Mouse (Mus musculus) hindbrain, embryonic 13.5 days (tissue): ENCODE results near the gene Cwh43. TPM values are rescaled to one million over a fixed set of nuclear protein-coding genes. Genes with fewer than 3 reads are reported as not detected.

Experiments used
- ATAC-seq: fragments of 200-750 bp; cut with Nextera tagmentation; 2 replicates; pipeline ENCODE4 v1.8.0; 2017; ENCODE audit warnings: moderate TSS enrichment; ENCODE audit not compliant: low FRiP score
- H3K27ac ChIP-seq: fragments of 300-500 bp; sonication (generic); 2 replicates; pipeline ENCODE4 v1.5.1; 2015; ENCODE audit warnings: inconsistent platforms, mild to moderate bottlenecking, moderate library complexity
- H3K27me3 ChIP-seq: fragments of 300-500 bp; sonication (generic); 2 replicates; pipeline ENCODE4 v1.6.1; 2015; ENCODE audit warnings: mild to moderate bottlenecking, inconsistent platforms
- H3K36me3 ChIP-seq: fragments of 300-500 bp; sonication (generic); 2 replicates; pipeline ENCODE4 v1.6.1; 2015; ENCODE audit warnings: mild to moderate bottlenecking, inconsistent platforms
- H3K4me1 ChIP-seq: fragments of 300-500 bp; sonication (generic); replicated peaks from 2 replicates; pipeline ENCODE4 v1.6.1; 2015; ENCODE audit warnings: inconsistent platforms
- H3K4me2 ChIP-seq: fragments of 300-500 bp; sonication (generic); 2 replicates; pipeline ENCODE4 v1.6.1; 2015; ENCODE audit warnings: inconsistent platforms, mild to moderate bottlenecking, moderate library complexity
- H3K4me3 ChIP-seq: fragments of 300-500 bp; sonication (generic); 2 replicates; pipeline ENCODE4 v1.5.1; 2015; ENCODE audit warnings: mild to moderate bottlenecking, inconsistent platforms
- H3K9ac ChIP-seq: fragments of 300-500 bp; sonication (generic); 2 replicates; pipeline ENCODE4 v1.6.1; 2015; ENCODE audit warnings: mild to moderate bottlenecking, inconsistent platforms
- H3K9me3 ChIP-seq: fragments of 300-500 bp; sonication (generic); 2 replicates; pipeline ENCODE4 v1.6.1; 2016; ENCODE audit warnings: inconsistent platforms
- WGBS: fragments of 180-500 bp; shearing (Covaris S2); methylation state at CpG from one replicate; pipeline ENCODE4 v1.1.7; 2015; 5-methylcytosine and 5-hydroxymethylcytosine counted together
- polyA plus RNA-seq: library from polyadenylated mRNA; unstranded; fragments of >200 nt; fragmentation: Nextera tagmentation; extraction: Ambion mirVana; gene quantifications from 2 replicates; pipeline ENCODE4 v1.2.1, GENCODE M21; 2015

The Cwh43 gene
- polyA plus RNA-seq, 1 experiment from 2014 or later = 0.12 TPM

GRCm38 (mm10) chr5:73490596-73491073 is 84.8 kb downstream of the Cwh43 start:
- peaks cover 33% of the 10 kb centered on the region for H3K4me1 ChIP-seq
- ATAC-seq = peak; percentile 95
- peak overlapping the region; percentile 88 for H3K4me3 ChIP-seq
- peak overlapping the region; percentile 97 for H3K27ac ChIP-seq
- no peaks in the 10 kb centered on the region for H3K36me3 ChIP-seq
- no peaks in the 10 kb centered on the region for H3K27me3 ChIP-seq
- peak overlapping the region; percentile 85 for H3K4me2 ChIP-seq
- peak overlapping the region; percentile 87 for H3K9ac ChIP-seq
- WGBS = under 1% methylated on average over 36 of the region's 37 CpGs
- no peaks in the 10 kb centered on the region for H3K9me3 ChIP-seq

GRCm38 (mm10) chr5:73491074-73491836 is 85.4 kb downstream of the Cwh43 start:
- Histone ChIP-seq H3K9ac (peak overlapping the region; percentile 87), H3K4me2 (peak overlapping the region; percentile 85), H3K36me3 (no peaks in the 10 kb centered on the region), H3K27me3 (no peaks in the 10 kb centered on the region), H3K4me1 (peaks cover 34% of the 10 kb centered on the region), H3K9me3 (no peaks in the 10 kb centered on the region), H3K4me3 (peak overlapping the region; percentile 88), H3K27ac (peak overlapping the region; percentile 97)
- ATAC-seq = peak; percentile 50
- WGBS = under 1% methylated on average over 59 of the region's 70 CpGs

- no peaks in the 10 kb centered on the region for H3K27me3 ChIP-seq
- H3K4me2 ChIP-seq = peak overlapping the region; percentile 85
- peak overlapping the region; percentile 97 for H3K27ac ChIP-seq
- H3K4me1 ChIP-seq = peaks cover 32% of the 10 kb centered on the region
- H3K4me3 ChIP-seq = peak overlapping the region; percentile 88
- under 1% methylated on average over 59 of the region's 59 CpGs for WGBS
- no peaks in the 10 kb centered on the region for H3K9me3 ChIP-seq
- H3K9ac ChIP-seq = peak overlapping the region; percentile 87
- no peaks in the 10 kb centered on the region for H3K36me3 ChIP-seq
- peak; percentile 62 for ATAC-seq
These were observed 86.2 kb downstream of the Cwh43 start for GRCm38 (mm10) chr5:73491837-73492720.

- Histone ChIP-seq H3K27me3 (no peaks in the 10 kb centered on the region), H3K36me3 (no peaks in the 10 kb centered on the region), H3K9ac (no peak overlapping the region), H3K4me1 (peaks cover 56% of the 10 kb centered on the region), H3K4me3 (no peak overlapping the region), H3K4me2 (no peak overlapping the region), H3K27ac (no peak overlapping the region), H3K9me3 (no peaks in the 10 kb centered on the region)
- WGBS = 83% methylated on average over 3 of the region's 3 CpGs
- ATAC-seq = no peak
These were observed 91.5 kb downstream of the Cwh43 start for GRCm38 (mm10) chr5:73497401-73497800.

GRCm38 (mm10) chr5:73498559-73498958 is 92.7 kb downstream of the Cwh43 start:
- Histone ChIP-seq H3K36me3 (no peaks in the 10 kb centered on the region), H3K4me1 (peaks cover 54% of the 10 kb centered on the region), H3K27me3 (no peaks in the 10 kb centered on the region), H3K9me3 (no peaks in the 10 kb centered on the region), H3K4me3 (no peak overlapping the region), H3K27ac (no peak overlapping the region), H3K9ac (no peak overlapping the region), H3K4me2 (no peak overlapping the region)
- no peak for ATAC-seq
- WGBS = 84% methylated on average over 8 of the region's 8 CpGs

GRCm38 (mm10) chr5:73500867-73501440 is 95.1 kb downstream of the Cwh43 start:
- Histone ChIP-seq H3K4me1 (peaks cover 45% of the 10 kb centered on the region), H3K9me3 (no peaks in the 10 kb centered on the region), H3K27ac (no peak overlapping the region), H3K9ac (no peak overlapping the region), H3K36me3 (no peaks in the 10 kb centered on the region), H3K4me2 (no peak overlapping the region), H3K27me3 (no peaks in the 10 kb centered on the region), H3K4me3 (no peak overlapping the region)
- WGBS = 89% methylated on average over 7 of the region's 7 CpGs
- ATAC-seq = no peak

GRCm38 (mm10) chr5:73502422-73502821 is 96.5 kb downstream of the Cwh43 start:
- Histone ChIP-seq H3K4me2 (no peak overlapping the region), H3K9me3 (no peaks in the 10 kb centered on the region), H3K4me1 (peaks cover 46% of the 10 kb centered on the region), H3K9ac (no peak overlapping the region), H3K27me3 (no peaks in the 10 kb centered on the region), H3K4me3 (no peak overlapping the region), H3K36me3 (no peaks in the 10 kb centered on the region), H3K27ac (no peak overlapping the region)
- no peak for ATAC-seq
- WGBS = 90% methylated on average over 9 of the region's 9 CpGs

Other genes starting within 250 kb of the Cwh43 start
- 45.5 and 47.7 TPM in 2 replicates for gene Fryl, start 149.5 kb upstream of the Cwh43 start, polyA plus RNA-seq
- gene Ociad1, start 113.3 kb upstream of the Cwh43 start, polyA plus RNA-seq = 267 and 284 TPM in 2 replicates
- gene Ociad2, start 65.0 kb upstream of the Cwh43 start, polyA plus RNA-seq = 20.2 and 23.5 TPM in 2 replicates
- gene Dcun1d4, start 74.9 kb downstream of the Cwh43 start, polyA plus RNA-seq = 53.0 and 59.4 TPM in 2 replicates
- not detected in 2 replicates for gene Lrrc66, start 226.5 kb downstream of the Cwh43 start, polyA plus RNA-seq
- 29.5 and 32.3 TPM in 2 replicates for gene Sgcb, start 241.7 kb downstream of the Cwh43 start, polyA plus RNA-seq
- gene Spata18, start 245.3 kb downstream of the Cwh43 start, polyA plus RNA-seq = 0.45 and 1.4 TPM in 2 replicates